Mouse (Mus musculus) liver, adult 2 months (tissue): ENCODE measurements around the gene Morc1.

Source experiments
- CTCF ChIP-seq: fragments of 200-500 bp; IDR thresholded peaks from 2 replicates; pipeline ENCODE4 v1.5.1; 2011; ENCODE audit warnings: low read depth, low read length, control low read depth
- POLR2A ChIP-seq: fragments of 200-500 bp; IDR thresholded peaks from 2 replicates; pipeline ENCODE4 v1.6.1; 2011; ENCODE audit warnings: low read length, control low read depth; ENCODE audit not compliant: insufficient read depth; ENCODE audit errors: extremely low read depth

DNA sequence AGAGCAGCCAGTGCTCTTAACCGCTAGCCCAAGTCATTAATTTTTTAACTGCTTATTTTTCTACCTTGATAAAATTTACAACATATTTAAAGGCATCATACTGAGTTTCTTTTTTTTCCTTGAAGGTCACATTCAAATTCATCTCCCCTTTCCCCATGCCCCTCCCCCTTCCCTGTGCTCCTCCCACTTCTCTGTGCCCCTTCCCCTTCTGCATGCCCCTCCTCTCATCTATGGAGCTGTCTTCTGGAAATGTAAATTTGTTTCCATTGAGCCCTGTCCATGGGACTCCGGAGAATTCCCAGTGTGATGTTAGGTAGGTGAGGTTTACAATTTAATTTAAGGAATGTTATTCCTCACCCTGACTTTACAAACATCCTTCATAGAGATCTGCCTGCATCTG, 180.4 kb downstream of the Morc1 start:
- TF ChIP-seq POLR2A = no peak
- TF ChIP-seq CTCF = no peak
